Comparison of ENCODE assay signal across 12 mouse cellular contexts in the genomic region with DNA sequence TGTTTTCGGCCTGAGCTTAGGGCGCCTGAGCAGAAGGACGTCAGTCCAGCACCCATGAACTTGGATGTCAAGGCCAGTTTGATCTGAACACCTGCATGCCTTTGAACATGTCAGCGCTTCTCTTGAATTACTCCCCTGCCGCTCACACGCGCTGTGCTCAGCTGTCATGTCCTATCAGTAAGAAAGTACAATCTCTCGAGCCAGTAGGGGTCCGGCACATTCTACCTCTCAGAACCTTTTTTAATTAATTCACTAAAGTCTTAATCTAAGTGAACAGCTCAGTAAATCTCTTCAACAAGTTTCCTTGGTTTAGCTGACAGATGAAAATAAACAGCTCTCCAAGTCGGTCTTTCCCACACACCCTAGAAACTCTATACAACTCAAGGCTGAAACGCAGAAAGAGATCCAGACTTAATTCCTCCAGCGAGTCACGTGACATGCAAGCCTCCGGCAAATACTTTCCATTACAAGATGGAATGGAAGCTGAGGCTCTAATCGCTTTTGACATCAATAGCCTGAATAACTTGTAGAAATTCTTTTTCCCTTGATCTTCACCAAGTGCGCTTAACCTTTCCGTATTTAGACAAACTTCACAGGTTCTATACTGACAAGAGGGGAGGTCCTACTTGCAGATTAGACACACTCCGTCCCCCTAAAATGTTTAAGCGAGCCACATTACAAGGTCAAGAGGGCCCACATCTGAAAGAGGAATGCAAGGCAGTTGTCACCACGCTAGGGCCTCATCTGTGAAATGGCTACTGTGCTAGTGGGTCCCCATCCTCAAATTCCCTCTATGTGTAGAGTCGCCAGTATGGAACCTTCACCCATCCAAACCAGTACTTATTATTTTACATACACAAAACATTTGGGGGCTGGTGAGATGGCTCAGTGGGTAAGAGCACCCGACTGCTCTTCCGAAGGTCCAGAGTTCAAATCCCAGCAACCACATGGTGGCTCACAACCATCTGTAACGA. TPM values are rescaled to one million over a fixed set of nuclear protein-coding genes. Genes with fewer than 3 reads are reported as not detected.
DNase-seq lines count a peak whose midpoint lies in the region; ATAC-seq and TF ChIP-seq lines count a peak whose summit lies in the region.
"Had no signal": no experiment of that assay in that cellular context is flagged by ENCODE, and none has a peak within 500 bp of the region (broad histone marks: within the 10 kb centered on the region; RNA-seq: fewer than 3 reads in every experiment).

No protein-coding gene starts in this region.

- peaks cover 9% of the 10 kb centered on the region for H3K4me1 ChIP-seq in heart, embryonic 12.5 days (replicated peaks)
- H3K4me1 ChIP-seq in kidney, postnatal 0 days (replicated peaks; ENCODE audit: insufficient read depth, low read length), result no peaks in the 10 kb centered on the region
- no peaks in the 10 kb centered on the region for H3K4me1 ChIP-seq in limb, embryonic 11.5 days (ENCODE audit: control insufficient read depth, insufficient read depth, low read length)

- no peak for ATAC-seq in heart, embryonic 12.5 days (ENCODE audit: insufficient number of reproducible peaks, low FRiP score)
- no peak for ATAC-seq in kidney, postnatal 0 days (replicated peaks; ENCODE audit: low FRiP score, low read depth)
- ATAC-seq in limb, embryonic 11.5 days (ENCODE audit: insufficient number of reproducible peaks, low FRiP score, low TSS enrichment, low read depth), result peak; percentile 33

- no peak for DNase-seq in heart, postnatal 10 days
- peak; percentile 79 for DNase-seq in kidney, postnatal 0 days (ENCODE audit: low spot score)
- no peak for DNase-seq in kidney, adult 9 months
- peak; percentile 48 for DNase-seq in embryo, embryonic 11 days
- DNase-seq in limb, embryonic 11.5 days (ENCODE audit: low spot score), result no peak
- no peak for DNase-seq in layer of hippocampus, postnatal 14 days (ENCODE audit: low spot score in 2 of 2)
- no peak for DNase-seq in adrenal gland, adult 8-10 months
- DNase-seq: adrenal gland, postnatal 10 days; forebrain, postnatal 0 days; gastrocnemius, postnatal 25 days; lung, postnatal 4 days had no signal

- no peaks in the 10 kb centered on the region for H3K9me3 ChIP-seq in heart, embryonic 12.5 days (replicated peaks)
- no peaks in the 10 kb centered on the region for H3K9me3 ChIP-seq in kidney, postnatal 0 days (replicated peaks; ENCODE audit: low read length)
- no peaks in the 10 kb centered on the region for H3K9me3 ChIP-seq in limb, embryonic 11.5 days (ENCODE audit: control insufficient read depth, low read length)

- H3K36me3 ChIP-seq in heart, embryonic 12.5 days, result 0 out of 2 replicates have a peak, but pooled peaks cover 3% of the 10 kb centered on the region
- no peaks in the 10 kb centered on the region for H3K36me3 ChIP-seq in kidney, postnatal 0 days (ENCODE audit: insufficient read depth, low read length)
- no peaks in the 10 kb centered on the region for H3K36me3 ChIP-seq in limb, embryonic 11.5 days (ENCODE audit: control insufficient read depth, insufficient read depth, low read length)

- H3K27ac ChIP-seq in heart, embryonic 12.5 days (ENCODE audit: poor library complexity, severe bottlenecking), result peak overlapping the region; percentile 63
- H3K27ac ChIP-seq in kidney, postnatal 0 days, result no peak overlapping the region
- H3K27ac ChIP-seq in limb, embryonic 11.5 days (replicated peaks; ENCODE audit: low read depth, low read length), result no peak overlapping the region

- no peak overlapping the region for H3K9ac ChIP-seq in heart, embryonic 12.5 days
- H3K9ac ChIP-seq in kidney, postnatal 0 days (ENCODE audit: low read depth, low read length), result no peak overlapping the region
- no peak overlapping the region for H3K9ac ChIP-seq in limb, embryonic 11.5 days (ENCODE audit: low read length)

- H3K4me2 ChIP-seq in heart, embryonic 12.5 days, result peak overlapping the region; percentile 28; the same call in 1 of the 2 replicates
- H3K4me2 ChIP-seq in kidney, postnatal 0 days (ENCODE audit: low read length), result peak overlapping the region; percentile 8; the same call in 1 of the 2 replicates
- no peak overlapping the region for H3K4me2 ChIP-seq in limb, embryonic 11.5 days (ENCODE audit: low read depth, severe bottlenecking)

- no peak overlapping the region for H3K4me3 ChIP-seq in heart, embryonic 12.5 days
- no peak overlapping the region for H3K4me3 ChIP-seq in kidney, postnatal 0 days (replicated peaks; ENCODE audit: low read depth, low read length)
- H3K4me3 ChIP-seq in limb, embryonic 11.5 days (ENCODE audit: low read depth, low read length), result no peak overlapping the region

- H3K27me3 ChIP-seq in heart, embryonic 12.5 days (replicated peaks), result no peaks in the 10 kb centered on the region
- no peaks in the 10 kb centered on the region for H3K27me3 ChIP-seq in kidney, postnatal 0 days (ENCODE audit: insufficient read depth, low read length)
- H3K27me3 ChIP-seq in limb, embryonic 11.5 days (ENCODE audit: control insufficient read depth, insufficient read depth, low read length), result no peaks in the 10 kb centered on the region

- intact Hi-C loops in heart, postnatal 10 days (cut with DNase I), result no loop called here

- WGBS in heart, embryonic 12.5 days, result 54% methylated on average over 24 of the region's 24 CpGs
- WGBS in kidney, postnatal 0 days, result 61% methylated on average over 24 of the region's 24 CpGs
- 71% methylated on average over 23 of the region's 24 CpGs for WGBS in limb, embryonic 11.5 days

- TF ChIP-seq CTCF in kidney, postnatal 0 days (IDR thresholded peaks at IDR 0.05; ENCODE audit: low read depth), result no peak

RNA-seq across cellular contexts. Expression of gene Pogz, which starts 17.6 kb away (rescaled TPM):
- 12.3 and 12.8 TPM in 2 replicates for polyA plus RNA-seq in heart, embryonic 12.5 days (2016; fragmentation: Nextera tagmentation; extraction: Ambion mirVana)
- total RNA-seq in heart, postnatal 10 days (2021), result 10 to 100 TPM; 27.5 to 29.2 TPM
- 14.1 and 14.6 TPM in 2 replicates for polyA plus RNA-seq in kidney, postnatal 0 days (2015; fragmentation: Nextera tagmentation; extraction: Ambion mirVana)
- 25.6 and 26.3 TPM in 2 replicates for polyA plus RNA-seq in limb, embryonic 11.5 days (2014; fragmentation: Nextera tagmentation; extraction: Ambion mirVana)
- 10 to 100 TPM; 52.0 to 53.3 TPM for total RNA-seq in layer of hippocampus, postnatal 14 days (2021)
- total RNA-seq in adrenal gland, adult 8-10 months (2022), result 10 to 100 TPM; 28.7 to 61.2 (median 44.1) TPM

RNA-seq across cellular contexts. Expression of gene Cgn, which starts 33.4 kb away (rescaled TPM):
- polyA plus RNA-seq in heart, embryonic 12.5 days (2016; fragmentation: Nextera tagmentation; extraction: Ambion mirVana), result 2.1 and 2.4 TPM in 2 replicates
- under 1 TPM; 0.52 to 0.69 TPM for total RNA-seq in heart, postnatal 10 days (2021)
- 15.7 and 16.4 TPM in 2 replicates for polyA plus RNA-seq in kidney, postnatal 0 days (2015; fragmentation: Nextera tagmentation; extraction: Ambion mirVana)
- polyA plus RNA-seq in limb, embryonic 11.5 days (2014; fragmentation: Nextera tagmentation; extraction: Ambion mirVana), result 3.7 and 4.8 TPM in 2 replicates
- total RNA-seq in layer of hippocampus, postnatal 14 days (2021), result 1 to 10 TPM; 3.3 to 3.5 TPM
- 1 to 10 TPM in 3 of 4 experiments, under 1 TPM in 1; 0.73 to 3.5 (median 1.5) TPM for total RNA-seq in adrenal gland, adult 8-10 months (2022)
- total RNA-seq: gastrocnemius, postnatal 25 days had no signal

Comparison
In these comparisons a context has a peak if more than half of its experiments do, and no peak if none do; other contexts are left out.
1. DNase-seq: peak in kidney, postnatal 0 days (single experiment) and embryo, embryonic 11 days (single experiment); none in heart, postnatal 10 days (0 of 2), kidney, adult 9 months (single experiment), limb, embryonic 11.5 days (single experiment), layer of hippocampus, postnatal 14 days (0 of 2) and adrenal gland, adult 8-10 months (single experiment).